Mouse (Mus musculus): ENCODE data around the gene Plekha6. TPM values are rescaled to one million over a fixed set of nuclear protein-coding genes. Genes with fewer than 3 reads are reported as not detected.

Gene Plekha6
- total and polyA plus RNA-seq, 3 experiments = 11.8 to 28.5 TPM; not detected in 1

GRCm38 (mm10) chr1:133252251-133252650 is 88.2 kb downstream of the Plekha6 start:
- H3K9ac ChIP-seq (ENCODE audit: control insufficient read depth, low read depth, low read length, poor library complexity, severe bottlenecking) = no peak overlapping the region
- no peak for TF ChIP-seq TAL1 (IDR thresholded peaks at IDR 0.05; ENCODE audit: low read length)
- no peak for TF ChIP-seq TCF12 (IDR thresholded peaks at IDR 0.05; ENCODE audit: low read depth, low read length)
- no peak for TF ChIP-seq UBTF (IDR thresholded peaks at IDR 0.05; ENCODE audit: borderline replicate concordance, insufficient read depth, low read depth, low read length)
- no peak for TF ChIP-seq MAX (IDR thresholded peaks at IDR 0.05; ENCODE audit: low read length)
- TF ChIP-seq CHD2 (IDR thresholded peaks at IDR 0.05; ENCODE audit: low read length) = no peak
- TF ChIP-seq MYB (IDR thresholded peaks at IDR 0.05; ENCODE audit: low read depth, low read length) = no peak
- no peak for TF ChIP-seq USF2 (IDR thresholded peaks at IDR 0.05; ENCODE audit: borderline replicate concordance in 1 of 2, insufficient read depth in 1 of 2, low read depth in 1 of 2, low read length in 2 of 2)
- TF ChIP-seq MYC (IDR thresholded peaks at IDR 0.05; ENCODE audit: low read depth, low read length) = no peak
- no peak for TF ChIP-seq POLR2AphosphoS5 (IDR thresholded peaks at IDR 0.05; ENCODE audit: borderline replicate concordance, low read depth, low read length)
- no peak for TF ChIP-seq USF1 (IDR thresholded peaks at IDR 0.05; ENCODE audit: low read depth, low read length)
- no peak for TF ChIP-seq MAFK (IDR thresholded peaks at IDR 0.05; ENCODE audit: borderline replicate concordance, low read depth, low read length)
- TF ChIP-seq ELF1 (IDR thresholded peaks at IDR 0.05; ENCODE audit: low read depth, low read length) = no peak
- H3K9me3 ChIP-seq (replicated peaks; ENCODE audit: insufficient read depth, low read length) = no peaks in the 10 kb centered on the region
- H3K36me3 ChIP-seq (ENCODE audit: control insufficient read depth in 1 of 2, insufficient read depth in 2 of 2, low read length in 2 of 2) = peaks cover 0 to 10% of the 10 kb centered on the region in 2 experiments; a peak in 3 of 4 replicates
- H3K27ac ChIP-seq (ENCODE audit: control insufficient read depth, low read depth, low read length) = no peak overlapping the region
- no peak for DNase-seq (ENCODE audit: low read depth, low spot score)
- no peaks in the 10 kb centered on the region for H3K27me3 ChIP-seq (ENCODE audit: control insufficient read depth in 1 of 2, insufficient read depth in 2 of 2, low read length in 2 of 2)
- peaks cover 4 to 19% of the 10 kb centered on the region in 2 experiments; a peak in 3 of 4 replicates for H3K4me1 ChIP-seq (ENCODE audit: control insufficient read depth in 1 of 2, insufficient read depth in 2 of 2, low read length in 2 of 2)
- H3K4me3 ChIP-seq (ENCODE audit: control insufficient read depth in 1 of 2, insufficient read depth in 1 of 2, low read depth in 2 of 2, low read length in 2 of 2) = no peak overlapping the region
- no peaks in the 10 kb centered on the region; the same call in 1 of the 2 replicates for H3K79me2 ChIP-seq (ENCODE audit: control insufficient read depth, insufficient read depth, low read length, poor library complexity)

DNA sequence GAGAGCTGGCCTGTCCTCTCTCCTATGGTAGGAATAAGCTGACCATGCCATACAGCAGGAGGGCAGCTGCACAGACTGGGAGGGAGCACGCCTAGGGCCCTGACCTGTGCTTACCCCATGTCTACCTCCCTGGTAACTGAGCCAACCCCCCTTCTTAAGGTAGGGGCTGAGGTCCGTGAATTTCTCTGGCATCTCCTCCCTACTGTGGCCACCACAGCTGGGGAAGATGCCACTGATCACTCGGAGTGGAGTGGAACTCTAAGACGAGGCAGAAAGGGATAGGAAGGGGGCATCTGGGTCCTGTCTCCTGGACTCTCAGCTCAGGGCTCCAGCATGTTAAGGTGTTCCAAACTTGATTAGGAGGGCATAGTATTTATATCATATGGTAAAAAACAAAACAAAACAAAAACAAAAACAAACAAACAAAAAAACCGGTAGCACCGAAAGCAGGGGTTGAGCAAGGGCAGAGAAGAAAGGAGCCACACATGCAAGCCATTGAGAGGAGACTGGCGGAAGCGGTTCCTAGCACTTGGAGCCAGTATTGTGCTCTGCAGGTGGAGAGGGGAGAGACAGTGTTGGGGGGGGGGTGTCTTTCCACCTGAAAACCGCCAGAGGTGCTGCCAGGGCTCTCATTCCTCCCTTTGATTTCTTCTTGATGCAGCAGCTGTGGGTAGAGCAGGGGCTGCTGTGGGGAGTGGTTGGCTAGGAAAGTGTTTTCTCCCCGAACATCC is 89.0 kb downstream of the Plekha6 start:
- no peak for TF ChIP-seq E2F4 (IDR thresholded peaks at IDR 0.05; ENCODE audit: borderline replicate concordance, low read depth, low read length)
- H3K27ac ChIP-seq (ENCODE audit: control insufficient read depth, low read depth, low read length) = no peak overlapping the region
- no peak overlapping the region for H3K4me3 ChIP-seq (ENCODE audit: control insufficient read depth in 1 of 2, insufficient read depth in 1 of 2, low read depth in 2 of 2, low read length in 2 of 2)
- peaks cover 4 to 12% of the 10 kb centered on the region in 2 experiments; a peak in 3 of 4 replicates for H3K4me1 ChIP-seq (ENCODE audit: control insufficient read depth in 1 of 2, insufficient read depth in 2 of 2, low read length in 2 of 2)
- no peaks in the 10 kb centered on the region for H3K27me3 ChIP-seq (ENCODE audit: control insufficient read depth in 1 of 2, insufficient read depth in 2 of 2, low read length in 2 of 2)
- no peak overlapping the region for H3K9ac ChIP-seq (ENCODE audit: control insufficient read depth, low read depth, low read length, poor library complexity, severe bottlenecking)
- H3K79me2 ChIP-seq (ENCODE audit: control insufficient read depth, insufficient read depth, low read length, poor library complexity) = no peaks in the 10 kb centered on the region
- peaks cover 0 to 7% of the 10 kb centered on the region in 2 experiments; a peak in 3 of 4 replicates for H3K36me3 ChIP-seq (ENCODE audit: control insufficient read depth in 1 of 2, insufficient read depth in 2 of 2, low read length in 2 of 2)
- no peak for DNase-seq (ENCODE audit: low read depth, low spot score)
- no peaks in the 10 kb centered on the region for H3K9me3 ChIP-seq (replicated peaks; ENCODE audit: insufficient read depth, low read length)

- no peaks in the 10 kb centered on the region for H3K27me3 ChIP-seq (ENCODE audit: control insufficient read depth in 1 of 2, insufficient read depth in 2 of 2, low read length in 2 of 2)
- DNase-seq (ENCODE audit: low read depth, low spot score) = no peak
- peaks cover 0 to 7% of the 10 kb centered on the region in 2 experiments; a peak in 3 of 4 replicates for H3K36me3 ChIP-seq (ENCODE audit: control insufficient read depth in 1 of 2, insufficient read depth in 2 of 2, low read length in 2 of 2)
- H3K9me3 ChIP-seq (replicated peaks; ENCODE audit: insufficient read depth, low read length) = no peaks in the 10 kb centered on the region
- peaks cover 4 to 12% of the 10 kb centered on the region in 2 experiments; a peak in 3 of 4 replicates for H3K4me1 ChIP-seq (ENCODE audit: control insufficient read depth in 1 of 2, insufficient read depth in 2 of 2, low read length in 2 of 2)
- TF ChIP-seq BHLHE40 (IDR thresholded peaks at IDR 0.05; ENCODE audit: borderline replicate concordance, low read depth, low read length) (no peak), TBP (IDR thresholded peaks at IDR 0.05; ENCODE audit: low read depth, low read length) (no peak), CTCF (IDR thresholded peaks at IDR 0.05 in 2 of 3, conservative IDR thresholded peaks at IDR 0.05 in 1 of 3; ENCODE audit: control insufficient read depth in 1 of 3, insufficient read depth in 1 of 3, low read depth in 2 of 3, low read length in 3 of 3, poor library complexity in 1 of 3, severe bottlenecking in 1 of 3) (no peak), MXI1 (IDR thresholded peaks at IDR 0.05; ENCODE audit: low read depth, low read length) (no peak)
- no peaks in the 10 kb centered on the region for H3K79me2 ChIP-seq (ENCODE audit: control insufficient read depth, insufficient read depth, low read length, poor library complexity)
- no peak overlapping the region for H3K27ac ChIP-seq (ENCODE audit: control insufficient read depth, low read depth, low read length)
- H3K4me3 ChIP-seq (ENCODE audit: control insufficient read depth in 1 of 2, insufficient read depth in 1 of 2, low read depth in 2 of 2, low read length in 2 of 2) = no peak overlapping the region
- H3K9ac ChIP-seq (ENCODE audit: control insufficient read depth, low read depth, low read length, poor library complexity, severe bottlenecking) = no peak overlapping the region
Observed at GRCm38 (mm10) chr1:133253532-133253866, 89.5 kb downstream of the Plekha6 start.

Measured in MEL (cell line).